Mouse (Mus musculus) G1E (cell line): ENCODE results near the gene Pard6b.

Experiments used
- CTCF ChIP-seq: IDR thresholded peaks from 2 replicates; pipeline ENCODE4 v1.5.1; 2012; ENCODE audit warnings: low read depth, low read length, inconsistent platforms, mixed read lengths
- GATA1 ChIP-seq: IDR thresholded peaks from 2 replicates; pipeline ENCODE4 v1.6.1; 2012; ENCODE audit warnings: borderline replicate concordance, low read length, inconsistent platforms, mixed read lengths

DNA sequence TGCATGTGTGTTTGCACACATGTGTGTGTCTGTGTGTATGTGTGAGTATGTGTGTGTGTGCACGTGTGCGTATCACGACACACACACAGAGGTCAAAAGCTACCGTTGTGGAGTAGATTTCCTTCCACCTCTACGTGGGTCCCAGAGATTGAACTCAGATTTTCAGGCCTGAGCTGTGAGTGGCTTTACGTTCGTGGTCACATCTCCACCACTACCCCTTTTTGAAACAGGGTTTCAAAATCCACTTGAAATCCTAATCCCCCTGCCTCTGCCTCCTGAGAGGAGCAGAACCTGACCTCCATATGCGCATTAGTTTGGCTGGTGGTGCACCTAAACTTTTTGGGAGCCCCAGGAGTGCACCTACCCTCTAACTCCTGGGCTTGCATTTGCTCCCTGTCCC lies 68.4 kb downstream of the Pard6b start:
- TF ChIP-seq GATA1 (no peak), CTCF (no peak)
